Mouse (Mus musculus): Measurements from ENCODE around the gene Duox1. TPM values are rescaled to one million over a fixed set of nuclear protein-coding genes. Genes with fewer than 3 reads are reported as not detected.
"Not testable (repeated sequence)": the region's sequence is repeated elsewhere in the genome, so short reads cannot be mapped to it uniquely, and the experiment has no call there.

Duox1 gene
- polyA plus RNA-seq, 1 experiment from 2014 or later = 0.31 TPM

GRCm38 (mm10) chr2:122378421-122379291, 63.2 kb downstream of the Duox1 start:
- peak overlapping the region; percentile 57 for H3K4me2 ChIP-seq
- peak overlapping the region; percentile 33; the same call in 1 of the 2 replicates for H3K27ac ChIP-seq
- 20% methylated on average over 8 of the region's 8 CpGs for WGBS
- no peaks in the 10 kb centered on the region for H3K27me3 ChIP-seq
- H3K9me3 ChIP-seq = no peaks in the 10 kb centered on the region
- no peak for ATAC-seq (ENCODE audit: insufficient number of reproducible peaks, insufficient read depth, low FRiP score, low TSS enrichment, low read depth)
- H3K4me3 ChIP-seq = peak overlapping the region; percentile 61
- no peaks in the 10 kb centered on the region for H3K36me3 ChIP-seq
- H3K9ac ChIP-seq = no peak overlapping the region
- peaks cover 7% of the 10 kb centered on the region; the same call in 1 of the 2 replicates for H3K4me1 ChIP-seq

- Histone ChIP-seq H3K4me1 (peaks cover 7% of the 10 kb centered on the region; the same call in 1 of the 2 replicates), H3K4me3 (no peak overlapping the region), H3K36me3 (no peaks in the 10 kb centered on the region), H3K27me3 (no peaks in the 10 kb centered on the region), H3K4me2 (no peak overlapping the region), H3K9me3 (no peaks in the 10 kb centered on the region), H3K27ac (no peak overlapping the region), H3K9ac (no peak overlapping the region)
- ATAC-seq (ENCODE audit: insufficient number of reproducible peaks, insufficient read depth, low FRiP score, low TSS enrichment, low read depth) = no peak
- WGBS = 46% methylated on average over 2 of the region's 2 CpGs
Measured at GRCm38 (mm10) chr2:122379292-122379650, 63.8 kb downstream of the Duox1 start.

- ATAC-seq (ENCODE audit: insufficient number of reproducible peaks, insufficient read depth, low FRiP score, low TSS enrichment, low read depth) = no peak
- Histone ChIP-seq H3K4me1 (peaks cover 3% of the 10 kb centered on the region; the same call in 1 of the 2 replicates), H3K27me3 (no peaks in the 10 kb centered on the region), H3K9me3 (no peaks in the 10 kb centered on the region), H3K9ac (no peak overlapping the region), H3K27ac (no peak overlapping the region), H3K4me3 (peak overlapping the region; percentile 22), H3K36me3 (no peaks in the 10 kb centered on the region), H3K4me2 (peak overlapping the region; percentile 35)
- WGBS = 14% methylated on average over 11 of the region's 11 CpGs
Measured at GRCm38 (mm10) chr2:122380768-122381311, 65.4 kb downstream of the Duox1 start.

GRCm38 (mm10) chr2:122381329-122382103, 66.0 kb downstream of the Duox1 start:
- WGBS = 77% methylated on average over 16 of the region's 16 CpGs

DNA sequence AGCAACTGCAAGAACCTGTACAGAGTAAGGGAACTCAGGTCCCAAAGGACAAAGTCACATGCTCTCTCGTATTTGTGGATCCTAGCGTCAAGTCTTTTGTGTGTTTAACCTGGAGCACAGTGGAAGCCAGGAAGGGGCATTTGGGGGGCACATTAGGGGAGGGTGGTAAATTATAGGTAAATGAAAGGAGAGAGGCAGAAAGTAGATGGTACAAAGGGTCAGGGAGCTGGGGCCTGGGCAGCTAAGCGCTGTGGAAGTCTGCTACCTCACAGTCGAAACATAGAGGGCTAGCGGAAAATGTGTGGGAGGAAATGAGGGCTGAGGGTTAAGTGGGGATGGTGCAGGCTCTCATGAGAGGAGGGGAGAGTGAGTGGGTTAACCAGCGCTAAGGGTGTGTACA, 66.6 kb downstream of the Duox1 start:
- no peak for ATAC-seq (ENCODE audit: insufficient number of reproducible peaks, insufficient read depth, low FRiP score, low TSS enrichment, low read depth)
- H3K27me3 ChIP-seq = no peaks in the 10 kb centered on the region
- WGBS = 78% methylated on average over 6 of the region's 6 CpGs

More at GRCm38 (mm10) chr2:122381329-122382103, 66.0 kb downstream of the Duox1 start:
- Histone ChIP-seq H3K4me2 (no peak overlapping the region), H3K36me3 (no peaks in the 10 kb centered on the region), H3K9ac (no peak overlapping the region), H3K27me3 (no peaks in the 10 kb centered on the region), H3K27ac (no peak overlapping the region), H3K4me1 (no peaks in the 10 kb centered on the region; the same call in 1 of the 2 replicates), H3K9me3 (no peaks in the 10 kb centered on the region), H3K4me3 (no peak overlapping the region)
- ATAC-seq (ENCODE audit: insufficient number of reproducible peaks, insufficient read depth, low FRiP score, low TSS enrichment, low read depth) = no peak

GRCm38 (mm10) chr2:122385095-122385494, 69.6 kb downstream of the Duox1 start:
- Histone ChIP-seq H3K9ac (no peak overlapping the region), H3K36me3 (no peaks in the 10 kb centered on the region), H3K27me3 (no peaks in the 10 kb centered on the region), H3K4me2 (no peak overlapping the region), H3K4me3 (no peak overlapping the region), H3K4me1 (no peaks in the 10 kb centered on the region; the same call in 1 of the 2 replicates), H3K27ac (no peak overlapping the region), H3K9me3 (no peaks in the 10 kb centered on the region)
- no peak for ATAC-seq (ENCODE audit: insufficient number of reproducible peaks, insufficient read depth, low FRiP score, low TSS enrichment, low read depth)
- WGBS = 27% methylated on average over 3 of the region's 3 CpGs

More for the DNA sequence above, 66.6 kb downstream of the Duox1 start:
- Histone ChIP-seq H3K9ac (no peak overlapping the region), H3K36me3 (no peaks in the 10 kb centered on the region), H3K4me2 (no peak overlapping the region), H3K4me3 (no peak overlapping the region), H3K9me3 (no peaks in the 10 kb centered on the region), H3K27ac (no peak overlapping the region), H3K4me1 (no peaks in the 10 kb centered on the region; the same call in 1 of the 2 replicates)

- H3K9ac ChIP-seq = not testable (repeated sequence)
Measured at GRCm38 (mm10) chr2:122387135-122387534, 71.7 kb downstream of the Duox1 start.

DNA sequence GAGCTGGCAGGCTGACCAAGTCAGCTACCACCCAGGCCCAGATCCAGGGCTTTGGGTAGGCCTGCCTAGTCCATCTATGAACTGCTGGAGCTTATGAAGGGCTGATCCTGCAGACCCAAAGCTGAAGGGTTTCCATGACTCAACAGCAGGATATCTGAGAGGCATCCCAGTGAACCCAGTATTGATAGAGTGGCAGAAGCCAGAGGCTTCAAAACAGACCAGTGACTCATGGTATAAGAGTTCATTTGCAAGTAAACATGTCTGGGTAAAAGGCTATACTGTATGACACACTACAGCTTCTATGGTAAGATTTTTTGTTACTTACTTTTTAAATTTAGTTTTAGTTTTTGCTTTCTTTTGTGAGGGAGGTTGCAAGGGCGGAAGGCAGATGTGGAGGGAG, 80.7 kb downstream of the Duox1 start:
- Histone ChIP-seq H3K9me3 (no peaks in the 10 kb centered on the region), H3K36me3 (no peaks in the 10 kb centered on the region), H3K27ac (no peak overlapping the region), H3K9ac (no peak overlapping the region), H3K4me1 (no peaks in the 10 kb centered on the region), H3K4me2 (no peak overlapping the region), H3K4me3 (no peak overlapping the region), H3K27me3 (no peaks in the 10 kb centered on the region)
- WGBS = 92% methylated on average over 1 of the region's 1 CpGs
- ATAC-seq (ENCODE audit: insufficient number of reproducible peaks, insufficient read depth, low FRiP score, low TSS enrichment, low read depth) = no peak

More at GRCm38 (mm10) chr2:122387135-122387534, 71.7 kb downstream of the Duox1 start:
- not testable (repeated sequence) for H3K4me1 ChIP-seq; H3K27me3 ChIP-seq; H3K4me2 ChIP-seq; H3K9me3 ChIP-seq; H3K36me3 ChIP-seq; H3K4me3 ChIP-seq; ATAC-seq (ENCODE audit: insufficient number of reproducible peaks, insufficient read depth, low FRiP score, low TSS enrichment, low read depth); H3K27ac ChIP-seq
- 94% methylated on average over 3 of the region's 3 CpGs for WGBS

Other genes with a start within 250 kb of the Duox1 start
- 9.1 and 10.1 TPM in 2 replicates for gene Spg11, start 197.3 kb upstream of the Duox1 start, polyA plus RNA-seq (2015; fragmentation: Nextera tagmentation; extraction: Ambion mirVana)
- 239 and 303 TPM in 2 replicates for gene B2m, start 168.0 kb upstream of the Duox1 start, polyA plus RNA-seq (2015; fragmentation: Nextera tagmentation; extraction: Ambion mirVana)
- gene Trim69, start 155.0 kb upstream of the Duox1 start, polyA plus RNA-seq (2015; fragmentation: Nextera tagmentation; extraction: Ambion mirVana) = not detected in 2 replicates
- gene Patl2, start 129.5 kb upstream of the Duox1 start, polyA plus RNA-seq (2015; fragmentation: Nextera tagmentation; extraction: Ambion mirVana) = not detected in 2 replicates
- gene Terb2, start 129.4 kb upstream of the Duox1 start, polyA plus RNA-seq (2015; fragmentation: Nextera tagmentation; extraction: Ambion mirVana) = not detected in 2 replicates
- gene Sord, start 80.9 kb upstream of the Duox1 start, polyA plus RNA-seq (2015; fragmentation: Nextera tagmentation; extraction: Ambion mirVana) = 23.0 and 25.0 TPM in 2 replicates
- 0.14 TPM in 1 of 2 replicates, not detected in the other for gene Duox2, start 17.2 kb upstream of the Duox1 start, polyA plus RNA-seq (2015; fragmentation: Nextera tagmentation; extraction: Ambion mirVana)
- gene Duoxa2, start 16.8 kb upstream of the Duox1 start, polyA plus RNA-seq (2015; fragmentation: Nextera tagmentation; extraction: Ambion mirVana) = not detected in 2 replicates
- 1.6 and 1.9 TPM in 2 replicates for gene Duoxa1, start 1.9 kb upstream of the Duox1 start, polyA plus RNA-seq (2015; fragmentation: Nextera tagmentation; extraction: Ambion mirVana)
- 4.3 and 6.6 TPM in 2 replicates for gene Shf, start 53.5 kb downstream of the Duox1 start, polyA plus RNA-seq (2015; fragmentation: Nextera tagmentation; extraction: Ambion mirVana)
- 0.40 TPM in 1 of 2 replicates, not detected in the other for gene Slc28a2, start 110.8 kb downstream of the Duox1 start, polyA plus RNA-seq (2015; fragmentation: Nextera tagmentation; extraction: Ambion mirVana)
- gene Gm14085, start 169.3 kb downstream of the Duox1 start, polyA plus RNA-seq (2015; fragmentation: Nextera tagmentation; extraction: Ambion mirVana) = not detected in 2 replicates

Data from embryonic facial prominence, embryonic 13.5 days (tissue).